Mouse (Mus musculus) CH12.LX (cell line): ENCODE data around the gene Gcnt2. TPM values are rescaled to one million over a fixed set of nuclear protein-coding genes. Genes with fewer than 3 reads are reported as not detected.

ENCODE experiments used
- DNase-seq: peaks from one replicate; pipeline ENCODE4 v3.0.0-alpha.2; 2013; ENCODE audit errors: extremely low read depth
- H3K27ac ChIP-seq: 2 replicates; pipeline ENCODE4 v1.5.1; 2012; ENCODE audit warnings: low read depth, mild to moderate bottlenecking, control low read depth, moderate library complexity; ENCODE audit not compliant: insufficient read depth
- H3K27me3 ChIP-seq: replicated peaks from 2 replicates; pipeline ENCODE3; 2012; ENCODE audit warnings: inconsistent platforms
- H3K36me3 ChIP-seq, 2 experiments: replicated peaks in 1 of 2; 2 replicates each; pipeline versions ENCODE3 to v1.6.1; 2012; ENCODE audit warnings: inconsistent platforms in 1 of 2, low read length in 1 of 2, mild to moderate bottlenecking in 1 of 2, mixed read lengths in 1 of 2, moderate library complexity in 1 of 2; ENCODE audit not compliant: control insufficient read depth in 1 of 2, insufficient read depth in 1 of 2
- H3K4me1 ChIP-seq, 2 experiments: 2 replicates each; pipeline ENCODE4 v1.6.1; 2012; ENCODE audit warnings: inconsistent platforms in 1 of 2, moderate library complexity in 1 of 2; ENCODE audit not compliant: insufficient read depth in 2 of 2, control insufficient read depth in 1 of 2
- H3K4me2 ChIP-seq: 2 replicates; pipeline ENCODE4 v1.6.1; 2012; ENCODE audit warnings: low read depth, mild to moderate bottlenecking, control low read depth; ENCODE audit not compliant: poor library complexity, insufficient read depth, severe bottlenecking
- H3K4me3 ChIP-seq, 3 experiments: fragments of 150-350 bp in 1 of 3; sonication (generic) in 1 of 3; replicated peaks in 1 of 3; 2 replicates each; pipeline versions ENCODE3 to v1.5.1; 2011 to 2012; ENCODE audit warnings: low read depth in 2 of 3, low read length in 2 of 3, mild to moderate bottlenecking in 2 of 3, moderate library complexity in 2 of 3, control low read depth in 1 of 3, improper control_type of control experiment in 1 of 3, inconsistent platforms in 1 of 3, mixed read lengths in 1 of 3; ENCODE audit not compliant: poor library complexity in 1 of 3
- H3K79me2 ChIP-seq: replicated peaks from 2 replicates; pipeline ENCODE4 v1.6.1; 2012; ENCODE audit warnings: mild to moderate bottlenecking, moderate library complexity; ENCODE audit not compliant: control insufficient read depth, poor library complexity, insufficient read depth, severe bottlenecking; ENCODE audit errors: extremely low read depth
- H3K9ac ChIP-seq: 2 replicates; pipeline ENCODE4 v1.6.1; 2012; ENCODE audit warnings: low read depth, mild to moderate bottlenecking, control low read depth, moderate library complexity; ENCODE audit not compliant: insufficient read depth
- H3K9me3 ChIP-seq: replicated peaks from 2 replicates; pipeline ENCODE3; 2012; ENCODE audit warnings: low read length, inconsistent platforms, mixed read lengths
- BHLHE40 ChIP-seq: IDR thresholded peaks from 2 replicates; pipeline ENCODE4 v1.6.1; 2011; ENCODE audit warnings: mild to moderate bottlenecking, low read depth, low read length, improper control_type of control experiment
- ELF1 ChIP-seq: IDR thresholded peaks from 2 replicates; pipeline ENCODE4 v1.6.1; 2014; ENCODE audit warnings: low read depth, mild to moderate bottlenecking, inconsistent platforms, low read length, improper control_type of control experiment
- EP300 ChIP-seq: IDR thresholded peaks from 2 replicates; pipeline ENCODE4 v1.6.1; 2011; ENCODE audit warnings: low read length, improper control_type of control experiment
- GABPA ChIP-seq: IDR thresholded peaks from 2 replicates; pipeline ENCODE4 v1.6.1; 2012; ENCODE audit warnings: low read depth, low read length, improper control_type of control experiment, inconsistent platforms; ENCODE audit not compliant: insufficient replicate concordance
- KAT2A ChIP-seq: IDR thresholded peaks from 2 replicates; pipeline ENCODE4 v1.6.1; 2012; ENCODE audit warnings: low read length, improper control_type of control experiment, inconsistent platforms; ENCODE audit not compliant: insufficient replicate concordance
- MAX ChIP-seq: IDR thresholded peaks from 2 replicates; pipeline ENCODE4 v1.6.1; 2011; ENCODE audit warnings: low read length, improper control_type of control experiment
- MEF2A ChIP-seq: IDR thresholded peaks from 2 replicates; pipeline ENCODE4 v1.6.1; 2014; ENCODE audit warnings: low read depth, mild to moderate bottlenecking, inconsistent platforms, low read length, improper control_type of control experiment, borderline replicate concordance
- NRF1 ChIP-seq: IDR thresholded peaks from 2 replicates; pipeline ENCODE4 v1.6.1; 2014; ENCODE audit warnings: low read depth, mild to moderate bottlenecking, inconsistent platforms, low read length, improper control_type of control experiment, moderate library complexity
- POLR2A ChIP-seq: IDR thresholded peaks from 2 replicates; pipeline ENCODE4 v1.6.1; 2011; ENCODE audit warnings: low read depth, mild to moderate bottlenecking, improper control_type of control experiment, low read length
- RCOR1 ChIP-seq: conservative IDR thresholded peaks from 2 replicates; pipeline ENCODE4 v1.6.1; 2012; ENCODE audit warnings: low read depth, mild to moderate bottlenecking, inconsistent platforms, low read length, improper control_type of control experiment
- USF2 ChIP-seq: conservative IDR thresholded peaks from 2 replicates; pipeline ENCODE4 v1.6.1; 2011; ENCODE audit warnings: low read depth, low read length, improper control_type of control experiment
- ZC3H11A ChIP-seq: IDR thresholded peaks from 2 replicates; pipeline ENCODE4 v1.6.1; 2012; ENCODE audit warnings: low read depth, mild to moderate bottlenecking, inconsistent platforms, low read length, improper control_type of control experiment
- ZKSCAN1 ChIP-seq: IDR thresholded peaks from 2 replicates; pipeline ENCODE4 v1.6.1; 2012; ENCODE audit warnings: low read depth, inconsistent platforms, low read length, improper control_type of control experiment, borderline replicate concordance
- dilution Hi-C: fragments of 300-500 bp; cut with MboI; formaldehyde crosslinking; loops from 2 replicates; pipeline ENCODE4 v1.14.3; 2020; ENCODE audit warnings: low sequenced_read_pairs; ENCODE audit not compliant: extremely low pct_unique_long_range_greater_than_20kb, extremely low pct_ligation_motif_present
- in situ Hi-C: fragments of 300-500 bp; cut with MboI; formaldehyde crosslinking; loops from 3 replicates; pipeline ENCODE4 v1.14.3; 2019; ENCODE audit warnings: low sequenced_read_pairs, low pct_ligation_motif_present, low pct_unique_long_range_greater_than_20kb, mixed read lengths
- polyA plus RNA-seq: library from polyadenylated mRNA; unstranded; fragments of >175 nt; gene quantifications from 2 replicates; pipeline ENCODE4 v1.2.1, GENCODE M21; 2012; ENCODE audit warnings: low read depth; ENCODE audit not compliant: insufficient read length
- total RNA-seq, 2 experiments: library from RNA; depleted of rRNA; stranded (reverse); fragments of 300-350 nt in 1 of 2; fragments of >200 nt in 1 of 2; gene quantifications; 2 replicates each; pipeline ENCODE4 v1.2.3; 2012 to 2014

Gene Gcnt2
- total and polyA plus RNA-seq, 3 experiments: not detected

- Histone ChIP-seq H3K27me3 (no peaks in the 10 kb centered on the region), H3K4me3 (no peak overlapping the region), H3K4me2 (no peak overlapping the region), H3K9ac (no peak overlapping the region), H3K27ac (no peak overlapping the region), H3K4me1 (peaks cover 3 to 23% of the 10 kb centered on the region in 2 experiments; a peak in 2 of 4 replicates), H3K79me2 (no peaks in the 10 kb centered on the region), H3K9me3 (no peaks in the 10 kb centered on the region), H3K36me3 (no peaks in the 10 kb centered on the region)
- in situ Hi-C loops (no loop called here), dilution Hi-C loops (no loop called here)
- no peak for DNase-seq
- TF ChIP-seq MEF2A: no peak
- no peak for TF ChIP-seq KAT2A
- no peak for TF ChIP-seq EP300
- TF ChIP-seq GABPA: no peak
- TF ChIP-seq ELF1: no peak
- no peak for TF ChIP-seq NRF1
- TF ChIP-seq POLR2A: no peak
These were observed 41.7 kb downstream of the Gcnt2 start for GRCm38 (mm10) chr13:40901263-40901662.

- in situ Hi-C loops (no loop called here), dilution Hi-C loops (no loop called here)
- Histone ChIP-seq H3K9ac (no peak overlapping the region), H3K4me1 (peaks cover 3 to 23% of the 10 kb centered on the region in 2 experiments; a peak in 2 of 4 replicates), H3K27me3 (no peaks in the 10 kb centered on the region), H3K36me3 (no peaks in the 10 kb centered on the region), H3K79me2 (no peaks in the 10 kb centered on the region), H3K9me3 (no peaks in the 10 kb centered on the region), H3K4me3 (no peak overlapping the region), H3K27ac (no peak overlapping the region), H3K4me2 (no peak overlapping the region)
- TF ChIP-seq ZC3H11A (no peak), BHLHE40 (no peak), KAT2A (no peak), POLR2A (no peak)
- no peak for DNase-seq
These were observed 42.4 kb downstream of the Gcnt2 start for GRCm38 (mm10) chr13:40901831-40902459.

DNA sequence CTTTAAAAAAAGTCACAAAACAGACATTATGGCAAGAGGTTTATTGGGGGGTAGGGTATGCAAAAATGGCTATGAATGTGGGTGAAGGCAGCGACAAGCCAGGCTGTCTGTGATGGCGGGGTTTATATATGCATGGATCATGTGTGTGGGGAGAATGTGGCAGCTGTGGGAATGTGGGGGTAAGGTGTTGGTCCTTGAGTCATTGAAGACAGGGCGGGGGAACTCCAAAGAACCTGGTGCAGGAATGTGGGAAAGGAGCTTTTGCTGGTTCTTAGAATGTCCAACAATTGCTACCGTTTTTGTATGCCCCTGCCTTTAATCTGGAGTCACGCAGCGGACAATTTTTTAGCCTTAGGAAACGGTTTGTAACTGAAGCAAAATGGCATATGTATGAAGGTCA lies 44.5 kb downstream of the Gcnt2 start:
- Histone ChIP-seq H3K36me3 (no peaks in the 10 kb centered on the region), H3K4me3 (no peak overlapping the region), H3K9me3 (no peaks in the 10 kb centered on the region), H3K79me2 (no peaks in the 10 kb centered on the region), H3K27ac (no peak overlapping the region), H3K4me1 (peaks cover 3 to 23% of the 10 kb centered on the region in 2 experiments; a peak in 2 of 4 replicates), H3K27me3 (no peaks in the 10 kb centered on the region), H3K9ac (no peak overlapping the region), H3K4me2 (no peak overlapping the region)
- TF ChIP-seq USF2 (no peak), RCOR1 (no peak), MAX (no peak), ZKSCAN1 (no peak)
- in situ Hi-C loops (no loop called here), dilution Hi-C loops (no loop called here)
- DNase-seq: no peak
